ENCODE assay signal across 8 mouse cellular contexts in genomic region chr13:18716707-18717106, GRCm38 (mm10). TPM values are rescaled to one million over a fixed set of nuclear protein-coding genes. Genes with fewer than 3 reads are reported as not detected.
DNase-seq lines count a peak whose midpoint lies in the region; ATAC-seq lines count a peak whose summit lies in the region.

No protein-coding gene starts in this region.

- H3K4me3 ChIP-seq in lung, embryonic 15.5 days = peak overlapping the region; percentile 97
- peak overlapping the region; percentile 82; the same call in 1 of the 2 replicates for H3K4me3 ChIP-seq in limb, embryonic 13.5 days
- peak overlapping the region; percentile 70 for H3K4me3 ChIP-seq in neural tube, embryonic 15.5 days (replicated peaks)

- no peaks in the 10 kb centered on the region for H3K4me1 ChIP-seq in lung, embryonic 15.5 days
- H3K4me1 ChIP-seq in limb, embryonic 13.5 days = peaks cover 10% of the 10 kb centered on the region
- H3K4me1 ChIP-seq in neural tube, embryonic 15.5 days = peaks cover 10% of the 10 kb centered on the region

- no peak overlapping the region for H3K9ac ChIP-seq in lung, embryonic 15.5 days
- no peak overlapping the region for H3K9ac ChIP-seq in limb, embryonic 13.5 days
- H3K9ac ChIP-seq in neural tube, embryonic 15.5 days (replicated peaks) = no peak overlapping the region

- H3K27ac ChIP-seq in lung, embryonic 15.5 days = no peak overlapping the region
- H3K27ac ChIP-seq in limb, embryonic 13.5 days = no peak overlapping the region
- H3K27ac ChIP-seq in neural tube, embryonic 15.5 days (replicated peaks) = no peak overlapping the region

- no peaks in the 10 kb centered on the region for H3K27me3 ChIP-seq in lung, embryonic 15.5 days
- no peaks in the 10 kb centered on the region for H3K27me3 ChIP-seq in limb, embryonic 13.5 days
- H3K27me3 ChIP-seq in neural tube, embryonic 15.5 days (replicated peaks) = no peaks in the 10 kb centered on the region

- H3K36me3 ChIP-seq in lung, embryonic 15.5 days = no peaks in the 10 kb centered on the region
- no peaks in the 10 kb centered on the region for H3K36me3 ChIP-seq in limb, embryonic 13.5 days
- H3K36me3 ChIP-seq in neural tube, embryonic 15.5 days = no peaks in the 10 kb centered on the region

- H3K4me2 ChIP-seq in lung, embryonic 15.5 days = peak overlapping the region; percentile 57
- no peak overlapping the region; the same call in 1 of the 2 replicates for H3K4me2 ChIP-seq in limb, embryonic 13.5 days (replicated peaks)
- peak overlapping the region; percentile 59 for H3K4me2 ChIP-seq in neural tube, embryonic 15.5 days

- ATAC-seq in cerebellum, adult (ENCODE audit: insufficient number of reproducible peaks, low FRiP score, low TSS enrichment) = 0 out of 2 replicates have a peak, but pooled peaks have one; percentile 2
- ATAC-seq in lung, embryonic 15.5 days (ENCODE audit: borderline replicate concordance, extremely low read depth, low FRiP score, low TSS enrichment) = 0 out of 2 replicates have a peak, but pooled peaks have one; percentile 2
- peak; percentile 33; the same call in 1 of the 2 replicates for ATAC-seq in limb, embryonic 13.5 days (ENCODE audit: low FRiP score, low read depth)
- peak; percentile 48; the same call in 1 of the 2 replicates for ATAC-seq in neural tube, embryonic 15.5 days (ENCODE audit: low FRiP score)

- WGBS in lung, embryonic 15.5 days = 34% methylated on average over 5 of the region's 5 CpGs
- 46% methylated on average over 5 of the region's 5 CpGs for WGBS in limb, embryonic 13.5 days
- WGBS in neural tube, embryonic 15.5 days = 40% methylated on average over 5 of the region's 5 CpGs

- no peaks in the 10 kb centered on the region for H3K9me3 ChIP-seq in lung, embryonic 15.5 days
- H3K9me3 ChIP-seq in limb, embryonic 13.5 days = no peaks in the 10 kb centered on the region
- no peaks in the 10 kb centered on the region for H3K9me3 ChIP-seq in neural tube, embryonic 15.5 days (replicated peaks)

- DNase-seq in cerebellum, adult 8-10 months = no peak
- DNase-seq in lung, postnatal 10 days = no peak
- DNase-seq in gastrocnemius, postnatal 10 days = no peak
- DNase-seq in adrenal gland, postnatal 14 days = no peak

RNA-seq across cellular contexts. Expression of gene Vps41, which starts 0.4 kb away (rescaled TPM):
- 52.8 and 58.8 TPM in 2 replicates for polyA plus RNA-seq in lung, embryonic 15.5 days (2015; fragmentation: Nextera tagmentation; extraction: Ambion mirVana)
- 70.1 and 71.0 TPM in 2 replicates for polyA plus RNA-seq in limb, embryonic 13.5 days (2015; fragmentation: Nextera tagmentation; extraction: Ambion mirVana)
- 103 and 104 TPM in 2 replicates for polyA plus RNA-seq in neural tube, embryonic 15.5 days (2015; fragmentation: Nextera tagmentation; extraction: Ambion mirVana)
- total RNA-seq in gastrocnemius, postnatal 10 days (2021) = 10 to 100 TPM; 33.6 to 34.5 TPM
- 71.6 and 80.2 TPM in 2 replicates for total RNA-seq in adrenal gland, postnatal 14 days (2021)
